Mouse (Mus musculus) frontal cortex, postnatal 36 days (tissue): ENCODE results near the gene Ajap1.

ENCODE experiments used
- DNase-seq, 2 experiments: peaks; one replicate each; pipeline ENCODE4 v3.0.0; 2022; ENCODE audit warnings: low spot score in 2 of 2

The Ajap1 gene

GRCm38 (mm10) chr4:153357539-153358242 is 124.9 kb downstream of the Ajap1 start:
- no peak for DNase-seq

GRCm38 (mm10) chr4:153356236-153356635 is 126.4 kb downstream of the Ajap1 start:
- no peak for DNase-seq

- DNase-seq = no peak
Measured at GRCm38 (mm10) chr4:153344999-153345398, 137.6 kb downstream of the Ajap1 start.

- no peak for DNase-seq
Measured at GRCm38 (mm10) chr4:153340887-153341286, 141.7 kb downstream of the Ajap1 start.

DNA sequence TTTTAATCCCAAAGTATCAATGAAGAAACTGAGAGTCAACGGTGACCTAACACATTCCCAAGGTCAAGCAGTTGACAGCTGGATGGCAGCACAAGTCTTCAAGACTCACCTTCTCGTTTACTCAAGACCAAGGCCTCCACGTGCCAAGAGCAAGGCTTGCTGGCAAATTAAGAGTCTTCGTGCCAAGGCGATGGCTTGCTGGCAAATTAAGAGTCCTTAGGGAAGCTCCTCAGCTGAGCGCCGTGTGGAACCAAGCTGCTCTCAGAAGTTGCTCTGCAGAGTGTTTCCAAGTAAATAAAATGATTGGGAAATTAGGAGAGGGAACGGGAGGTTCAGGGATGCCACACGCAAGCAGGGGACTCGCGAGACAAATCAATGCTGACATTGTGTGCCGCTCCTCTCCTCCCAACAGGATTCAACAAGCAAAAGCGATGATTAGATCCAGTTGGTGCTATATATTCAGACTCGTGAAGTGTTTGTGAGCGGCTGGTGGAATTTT is 147.3 kb downstream of the Ajap1 start:
- DNase-seq = no peak

DNA sequence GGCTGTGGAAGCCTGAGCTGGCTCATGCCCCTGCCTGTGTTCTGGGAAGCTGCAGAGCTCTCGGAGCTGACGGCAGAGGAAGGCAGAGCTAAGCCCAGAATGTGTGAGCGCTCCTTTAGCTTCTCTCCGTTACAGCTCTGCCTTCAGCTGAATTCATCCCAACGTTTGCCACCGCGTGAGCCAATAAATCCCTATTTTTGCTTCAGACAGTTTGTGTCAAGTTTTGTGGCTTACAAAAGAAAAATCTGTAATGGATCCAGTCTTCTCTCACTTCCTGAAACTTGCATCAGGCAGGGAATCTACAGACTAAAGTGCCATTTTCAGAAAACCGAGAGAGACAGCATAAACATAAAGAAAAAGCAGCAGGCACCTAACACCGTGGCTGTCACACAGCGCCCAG is 154.8 kb downstream of the Ajap1 start:
- DNase-seq = peak; percentile 36 to 56
